Mouse (Mus musculus): ENCODE data around the gene Lgi4. TPM values are rescaled to one million over a fixed set of nuclear protein-coding genes. Genes with fewer than 3 reads are reported as not detected.

Lgi4 gene
- polyA plus RNA-seq, 1 experiment from 2014 or later: 0.57 TPM

GRCm38 (mm10) chr7:31052636-31053434 lies 6.3 kb upstream of the Lgi4 start:
- Histone ChIP-seq H3K9me3 (no peaks in the 10 kb centered on the region), H3K27me3 (peaks cover 35% of the 10 kb centered on the region), H3K4me2 (peak overlapping the region; percentile 61), H3K9ac (0 out of 2 replicates have a peak overlapping the region, but pooled peaks have one; percentile 3), H3K27ac (replicated peaks) (no peak overlapping the region), H3K4me1 (replicated peaks) (peaks cover 44% of the 10 kb centered on the region), H3K36me3 (no peaks in the 10 kb centered on the region), H3K4me3 (peak overlapping the region; percentile 48)
- under 1% methylated on average over 34 of the region's 34 CpGs for WGBS
- ATAC-seq (ENCODE audit: low FRiP score, low read depth): no peak

- 29% methylated on average over 10 of the region's 10 CpGs for WGBS
- H3K27me3 ChIP-seq: peaks cover 35% of the 10 kb centered on the region
- H3K9me3 ChIP-seq: no peaks in the 10 kb centered on the region
- no peak for ATAC-seq (ENCODE audit: low FRiP score, low read depth)
- no peak overlapping the region for H3K4me2 ChIP-seq
- H3K4me3 ChIP-seq: no peak overlapping the region
- no peaks in the 10 kb centered on the region for H3K36me3 ChIP-seq
- peaks cover 44% of the 10 kb centered on the region for H3K4me1 ChIP-seq (replicated peaks)
- H3K9ac ChIP-seq: no peak overlapping the region
- no peak overlapping the region for H3K27ac ChIP-seq (replicated peaks)
Measured at GRCm38 (mm10) chr7:31053882-31054447, 5.2 kb upstream of the Lgi4 start.

- H3K27ac ChIP-seq (replicated peaks): 0 out of 2 replicates have a peak overlapping the region, but pooled peaks have one; percentile 2
- no peak for ATAC-seq (ENCODE audit: low FRiP score, low read depth)
- no peaks in the 10 kb centered on the region for H3K9me3 ChIP-seq
- no peak overlapping the region for H3K9ac ChIP-seq
- peaks cover 36% of the 10 kb centered on the region for H3K4me1 ChIP-seq (replicated peaks)
- H3K4me2 ChIP-seq: peak overlapping the region; percentile 30
- peaks cover 35% of the 10 kb centered on the region for H3K27me3 ChIP-seq
- 42% methylated on average over 11 of the region's 11 CpGs for WGBS
- no peak overlapping the region for H3K4me3 ChIP-seq
- no peaks in the 10 kb centered on the region for H3K36me3 ChIP-seq
Measured at GRCm38 (mm10) chr7:31054661-31055320, 4.4 kb upstream of the Lgi4 start.

- Histone ChIP-seq H3K9ac (no peak overlapping the region), H3K4me2 (peak overlapping the region; percentile 30), H3K4me3 (0 out of 2 replicates have a peak overlapping the region, but pooled peaks have one; percentile 12), H3K27me3 (peaks cover 35% of the 10 kb centered on the region), H3K9me3 (no peaks in the 10 kb centered on the region), H3K4me1 (replicated peaks) (peaks cover 30% of the 10 kb centered on the region), H3K27ac (replicated peaks) (0 out of 2 replicates have a peak overlapping the region, but pooled peaks have one; percentile 2), H3K36me3 (no peaks in the 10 kb centered on the region)
- WGBS: 7% methylated on average over 10 of the region's 10 CpGs
- ATAC-seq (ENCODE audit: low FRiP score, low read depth): no peak
Measured at GRCm38 (mm10) chr7:31055354-31055824, 3.8 kb upstream of the Lgi4 start.

- no peak overlapping the region for H3K4me3 ChIP-seq
- peaks cover 34% of the 10 kb centered on the region for H3K27me3 ChIP-seq
- H3K4me2 ChIP-seq: no peak overlapping the region
- no peak overlapping the region for H3K27ac ChIP-seq (replicated peaks)
- H3K9ac ChIP-seq: no peak overlapping the region
- 50% methylated on average over 3 of the region's 4 CpGs for WGBS
- H3K36me3 ChIP-seq: no peaks in the 10 kb centered on the region
- no peak for ATAC-seq (ENCODE audit: low FRiP score, low read depth)
- no peaks in the 10 kb centered on the region for H3K9me3 ChIP-seq
- H3K4me1 ChIP-seq (replicated peaks): peaks cover 25% of the 10 kb centered on the region
Measured at GRCm38 (mm10) chr7:31055883-31056282, 3.3 kb upstream of the Lgi4 start.

- 69% methylated on average over 7 of the region's 7 CpGs for WGBS
Measured at GRCm38 (mm10) chr7:31056448-31056847, 2.7 kb upstream of the Lgi4 start.

GRCm38 (mm10) chr7:31057071-31057470 lies 2.1 kb upstream of the Lgi4 start, which contains the start of gene Fxyd1:
Gene Fxyd1 (minus strand): TSS chr7:31057199.
- H3K36me3 ChIP-seq: no peaks in the 10 kb centered on the region
- H3K9me3 ChIP-seq: no peaks in the 10 kb centered on the region
- no peak for ATAC-seq (ENCODE audit: low FRiP score, low read depth)
- H3K9ac ChIP-seq: no peak within 1 kb of the TSS
- H3K4me3 ChIP-seq: no peak within 1 kb of the TSS
- peaks cover 13% of the 10 kb centered on the region for H3K4me1 ChIP-seq (replicated peaks)
- no peak within 1 kb of the TSS for H3K4me2 ChIP-seq
- WGBS: 73% methylated on average over 2 of the region's 2 CpGs
- peaks cover 23% of the 10 kb centered on the region for H3K27me3 ChIP-seq
- H3K27ac ChIP-seq (replicated peaks): no peak within 1 kb of the TSS

More at GRCm38 (mm10) chr7:31056448-31056847, 2.7 kb upstream of the Lgi4 start:
- H3K4me2 ChIP-seq: no peak overlapping the region
- peaks cover 29% of the 10 kb centered on the region for H3K27me3 ChIP-seq
- no peaks in the 10 kb centered on the region for H3K36me3 ChIP-seq
- no peak overlapping the region for H3K27ac ChIP-seq (replicated peaks)
- no peak overlapping the region for H3K9ac ChIP-seq
- no peaks in the 10 kb centered on the region for H3K9me3 ChIP-seq
- no peak overlapping the region for H3K4me3 ChIP-seq
- ATAC-seq (ENCODE audit: low FRiP score, low read depth): no peak
- peaks cover 19% of the 10 kb centered on the region for H3K4me1 ChIP-seq (replicated peaks)

GRCm38 (mm10) chr7:31057730-31058129 lies 1.4 kb upstream of the Lgi4 start:
- Histone ChIP-seq H3K36me3 (no peaks in the 10 kb centered on the region), H3K9ac (no peak overlapping the region), H3K4me1 (replicated peaks) (peaks cover 7% of the 10 kb centered on the region), H3K4me3 (no peak overlapping the region), H3K9me3 (no peaks in the 10 kb centered on the region), H3K27me3 (peaks cover 16% of the 10 kb centered on the region), H3K4me2 (no peak overlapping the region), H3K27ac (replicated peaks) (no peak overlapping the region)
- no peak for ATAC-seq (ENCODE audit: low FRiP score, low read depth)
- 74% methylated on average over 5 of the region's 5 CpGs for WGBS

- no peak overlapping the region for H3K4me3 ChIP-seq
- WGBS: 90% methylated on average over 6 of the region's 6 CpGs
Measured at GRCm38 (mm10) chr7:31058211-31058610, 931 bp upstream of the Lgi4 start.

GRCm38 (mm10) chr7:31059919-31060620 lies 928 bp downstream of the Lgi4 start:
- Histone ChIP-seq H3K27me3 (no peaks in the 10 kb centered on the region), H3K9me3 (no peaks in the 10 kb centered on the region), H3K27ac (replicated peaks) (no peak overlapping the region), H3K4me2 (no peak overlapping the region), H3K4me1 (replicated peaks) (peaks cover 5% of the 10 kb centered on the region; the same call in 1 of the 2 replicates), H3K36me3 (no peaks in the 10 kb centered on the region), H3K4me3 (no peak overlapping the region), H3K9ac (no peak overlapping the region)
- 57% methylated on average over 11 of the region's 11 CpGs for WGBS
- no peak for ATAC-seq (ENCODE audit: low FRiP score, low read depth)

More at GRCm38 (mm10) chr7:31058211-31058610, 931 bp upstream of the Lgi4 start:
- Histone ChIP-seq H3K27me3 (peaks cover 11% of the 10 kb centered on the region), H3K27ac (replicated peaks) (no peak overlapping the region), H3K9ac (no peak overlapping the region), H3K4me1 (replicated peaks) (peaks cover 5% of the 10 kb centered on the region; the same call in 1 of the 2 replicates), H3K4me2 (no peak overlapping the region), H3K36me3 (no peaks in the 10 kb centered on the region), H3K9me3 (no peaks in the 10 kb centered on the region)
- no peak for ATAC-seq (ENCODE audit: low FRiP score, low read depth)

- WGBS: 92% methylated on average over 7 of the region's 7 CpGs
- Histone ChIP-seq H3K4me3 (no peak overlapping the region), H3K27ac (replicated peaks) (no peak overlapping the region), H3K27me3 (no peaks in the 10 kb centered on the region), H3K9ac (no peak overlapping the region), H3K4me1 (replicated peaks) (no peaks in the 10 kb centered on the region), H3K9me3 (no peaks in the 10 kb centered on the region), H3K4me2 (no peak overlapping the region), H3K36me3 (no peaks in the 10 kb centered on the region)
- ATAC-seq (ENCODE audit: low FRiP score, low read depth): no peak
Measured at GRCm38 (mm10) chr7:31060621-31061010, 1.5 kb downstream of the Lgi4 start.
